Mouse (Mus musculus): ENCODE measurements at regions not wholly inside any gene's neighbourhood (a gene's known extent, or its start where the extent isn't known, plus 50 kb on each side); places are given as distances from the start of the nearest gene placed in this dataset.

DNA sequence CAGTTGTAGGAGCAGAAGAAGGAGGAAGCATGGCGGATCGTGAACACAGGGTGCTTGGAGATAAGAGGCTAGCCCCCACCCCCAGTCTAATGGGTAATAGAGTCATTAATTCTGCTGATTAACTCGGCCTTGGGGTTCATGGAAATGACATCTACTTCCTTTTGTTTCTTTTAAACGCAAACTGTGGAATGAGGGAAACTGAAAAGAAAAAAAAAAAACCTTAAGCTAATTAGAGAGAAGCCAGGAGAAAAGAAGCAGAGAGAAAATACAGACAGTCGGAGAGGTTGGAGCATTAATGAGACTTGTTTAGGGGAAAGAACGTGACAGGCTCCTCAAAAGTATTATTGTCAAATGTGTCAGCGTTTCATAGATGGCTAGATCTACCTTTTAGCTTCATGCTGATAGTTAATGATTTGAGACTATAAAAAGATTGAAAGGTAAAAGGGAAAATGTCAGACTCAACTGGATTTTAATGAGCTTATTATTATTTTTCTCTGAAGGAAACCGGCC is 307.5 kb downstream of the Rnf144b start:
- 48% methylated on average over 8 of the region's 8 CpGs for WGBS
- ATAC-seq (replicated peaks; ENCODE audit: low FRiP score) = no peak
- no peak overlapping the region for H3K4me2 ChIP-seq
- H3K36me3 ChIP-seq = no peaks in the 10 kb centered on the region
- H3K9me3 ChIP-seq (replicated peaks) = no peaks in the 10 kb centered on the region
- H3K27ac ChIP-seq = no peak overlapping the region
- no peaks in the 10 kb centered on the region for H3K27me3 ChIP-seq
- no peak overlapping the region for H3K9ac ChIP-seq
- H3K4me1 ChIP-seq = no peaks in the 10 kb centered on the region
- H3K4me3 ChIP-seq (replicated peaks) = no peak overlapping the region

DNA sequence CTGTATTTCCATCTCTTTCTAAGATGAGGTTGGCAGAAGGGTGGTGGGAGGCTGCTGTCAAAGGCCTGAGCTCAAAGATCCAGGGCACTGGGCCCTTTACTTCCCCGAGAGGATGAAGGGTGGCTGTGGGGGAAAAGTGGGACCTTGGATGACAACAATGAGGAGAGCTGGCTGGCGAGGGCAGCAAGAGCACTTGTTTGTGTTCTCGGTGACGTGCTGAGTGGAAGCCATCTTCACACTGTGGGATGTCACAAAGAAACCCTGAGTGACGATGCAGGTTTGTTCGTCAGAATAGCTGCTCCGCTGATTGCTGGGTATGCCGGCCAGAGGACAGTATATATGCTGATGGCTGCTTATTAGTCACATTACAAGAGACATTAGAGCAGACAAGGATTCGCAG is 308.0 kb downstream of the Rnf144b start:
- Histone ChIP-seq H3K27me3 (no peaks in the 10 kb centered on the region), H3K9ac (no peak overlapping the region), H3K27ac (no peak overlapping the region), H3K4me2 (no peak overlapping the region), H3K4me1 (no peaks in the 10 kb centered on the region), H3K36me3 (no peaks in the 10 kb centered on the region), H3K9me3 (replicated peaks) (no peaks in the 10 kb centered on the region), H3K4me3 (replicated peaks) (no peak overlapping the region)
- ATAC-seq (replicated peaks; ENCODE audit: low FRiP score) = no peak
- 73% methylated on average over 9 of the region's 9 CpGs for WGBS

DNA sequence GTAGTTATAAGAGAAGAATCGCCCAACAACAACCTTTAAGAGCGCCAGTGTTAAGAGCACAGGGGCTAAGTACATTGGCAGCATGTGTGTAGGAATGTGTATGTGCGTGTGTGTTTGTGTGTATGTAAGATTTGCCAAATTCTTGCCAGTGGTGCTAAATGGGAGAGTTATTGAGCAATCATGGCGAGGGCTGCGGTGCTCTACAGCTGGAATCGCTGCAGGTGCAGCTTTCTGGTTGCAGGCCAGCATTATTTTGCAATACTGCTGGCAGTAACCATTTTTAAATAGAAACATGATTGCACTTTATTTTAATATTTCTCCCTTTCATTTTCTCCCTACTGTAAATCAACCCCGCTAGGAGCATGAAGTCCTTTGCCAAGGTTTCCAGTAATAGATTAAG is 313.2 kb downstream of the Rnf144b start:
- Histone ChIP-seq H3K27me3 (no peaks in the 10 kb centered on the region), H3K4me1 (no peaks in the 10 kb centered on the region), H3K9ac (no peak overlapping the region), H3K36me3 (no peaks in the 10 kb centered on the region), H3K9me3 (replicated peaks) (no peaks in the 10 kb centered on the region), H3K27ac (no peak overlapping the region), H3K4me2 (no peak overlapping the region), H3K4me3 (replicated peaks) (no peak overlapping the region)
- ATAC-seq (replicated peaks; ENCODE audit: low FRiP score) = no peak
- WGBS = 89% methylated on average over 7 of the region's 7 CpGs

DNA sequence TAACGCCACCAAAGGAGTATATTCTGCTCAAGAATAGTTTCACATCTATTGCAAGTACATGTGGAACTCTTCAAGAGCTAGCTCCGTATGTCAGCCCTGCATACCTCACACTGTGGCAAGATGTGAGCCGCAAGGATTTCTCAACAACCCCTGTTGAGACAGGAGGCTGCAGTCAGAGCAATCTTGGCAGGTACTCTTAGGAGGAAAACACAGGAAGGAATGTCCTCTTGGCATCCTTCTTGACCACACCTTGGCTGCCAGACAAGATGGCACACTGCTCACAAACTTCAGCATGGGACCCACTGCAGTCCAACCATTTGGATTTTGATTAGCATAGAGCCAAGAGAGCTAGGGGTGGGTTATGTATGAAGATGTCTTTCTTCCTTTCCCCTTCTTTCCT is 322.4 kb downstream of the Rnf144b start:
- Histone ChIP-seq H3K27ac (no peak overlapping the region), H3K36me3 (no peaks in the 10 kb centered on the region), H3K9ac (no peak overlapping the region), H3K4me1 (no peaks in the 10 kb centered on the region), H3K4me2 (no peak overlapping the region), H3K4me3 (replicated peaks) (no peak overlapping the region), H3K9me3 (replicated peaks) (no peaks in the 10 kb centered on the region), H3K27me3 (no peaks in the 10 kb centered on the region)
- no peak for ATAC-seq (replicated peaks; ENCODE audit: low FRiP score)
- 87% methylated on average over 3 of the region's 3 CpGs for WGBS

DNA sequence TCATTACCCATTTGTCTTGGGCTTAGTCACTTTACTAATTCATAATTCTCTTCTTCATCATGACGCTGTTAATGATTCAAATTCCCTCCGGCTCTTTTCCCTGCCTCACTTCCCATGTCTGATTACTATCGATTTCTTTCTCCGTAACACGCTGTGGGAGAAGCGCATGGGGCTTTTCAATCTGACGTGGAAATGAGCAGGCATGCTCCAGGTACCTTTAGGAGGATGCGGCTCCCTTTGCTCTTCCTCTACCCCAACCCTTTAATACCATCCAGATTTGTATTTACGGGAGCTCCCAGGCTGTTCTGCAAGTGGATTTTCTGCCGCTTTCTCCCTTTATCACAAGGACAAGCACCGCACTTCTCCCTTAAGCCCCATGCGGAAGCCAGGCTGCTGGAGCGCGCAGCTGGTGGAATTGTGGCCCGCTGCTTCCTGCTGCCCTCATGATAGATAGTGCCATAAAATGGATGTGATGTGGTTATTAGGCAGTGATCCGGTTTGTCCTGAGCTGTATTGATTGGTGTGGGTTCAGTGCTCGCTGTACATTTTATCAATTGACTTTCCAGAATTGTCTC is 329.8 kb downstream of the Rnf144b start:
- H3K4me1 ChIP-seq = no peaks in the 10 kb centered on the region
- 0 out of 2 replicates have a peak, but pooled peaks cover 4% of the 10 kb centered on the region for H3K27me3 ChIP-seq
- no peak overlapping the region for H3K4me3 ChIP-seq (replicated peaks)
- 42% methylated on average over 17 of the region's 17 CpGs for WGBS
- H3K27ac ChIP-seq = no peak overlapping the region
- H3K36me3 ChIP-seq = no peaks in the 10 kb centered on the region
- H3K9ac ChIP-seq = no peak overlapping the region
- peak overlapping the region; percentile 31; the same call in 1 of the 2 replicates for H3K4me2 ChIP-seq
- ATAC-seq (replicated peaks; ENCODE audit: low FRiP score) = no peak
- H3K9me3 ChIP-seq (replicated peaks) = 0 out of 2 replicates have a peak, but pooled peaks cover 3% of the 10 kb centered on the region

DNA sequence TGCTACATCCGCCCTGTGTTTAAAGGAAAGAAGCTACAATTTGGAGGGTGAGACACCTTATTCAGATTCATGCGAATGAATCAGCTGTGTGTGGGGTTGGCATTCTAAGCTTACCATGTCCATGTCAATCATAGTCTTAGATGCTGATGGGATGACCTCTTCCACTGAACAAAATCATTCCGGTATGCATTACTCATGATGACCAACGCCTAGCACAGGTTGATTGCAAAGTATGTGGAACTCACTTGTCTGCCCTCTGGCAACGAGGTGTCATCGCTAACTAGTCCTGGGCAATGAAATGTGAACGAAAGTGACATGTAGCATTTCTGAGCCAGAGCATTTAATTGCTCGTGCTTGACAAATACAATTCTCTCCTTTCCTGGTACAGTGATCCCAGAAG is 339.7 kb downstream of the Rnf144b start:
- no peak for ATAC-seq (replicated peaks; ENCODE audit: low FRiP score)
- Histone ChIP-seq H3K27me3 (no peaks in the 10 kb centered on the region), H3K4me2 (no peak overlapping the region), H3K4me3 (replicated peaks) (no peak overlapping the region), H3K9me3 (replicated peaks) (no peaks in the 10 kb centered on the region), H3K27ac (no peak overlapping the region), H3K4me1 (no peaks in the 10 kb centered on the region), H3K9ac (no peak overlapping the region), H3K36me3 (no peaks in the 10 kb centered on the region)
- 88% methylated on average over 8 of the region's 8 CpGs for WGBS

DNA sequence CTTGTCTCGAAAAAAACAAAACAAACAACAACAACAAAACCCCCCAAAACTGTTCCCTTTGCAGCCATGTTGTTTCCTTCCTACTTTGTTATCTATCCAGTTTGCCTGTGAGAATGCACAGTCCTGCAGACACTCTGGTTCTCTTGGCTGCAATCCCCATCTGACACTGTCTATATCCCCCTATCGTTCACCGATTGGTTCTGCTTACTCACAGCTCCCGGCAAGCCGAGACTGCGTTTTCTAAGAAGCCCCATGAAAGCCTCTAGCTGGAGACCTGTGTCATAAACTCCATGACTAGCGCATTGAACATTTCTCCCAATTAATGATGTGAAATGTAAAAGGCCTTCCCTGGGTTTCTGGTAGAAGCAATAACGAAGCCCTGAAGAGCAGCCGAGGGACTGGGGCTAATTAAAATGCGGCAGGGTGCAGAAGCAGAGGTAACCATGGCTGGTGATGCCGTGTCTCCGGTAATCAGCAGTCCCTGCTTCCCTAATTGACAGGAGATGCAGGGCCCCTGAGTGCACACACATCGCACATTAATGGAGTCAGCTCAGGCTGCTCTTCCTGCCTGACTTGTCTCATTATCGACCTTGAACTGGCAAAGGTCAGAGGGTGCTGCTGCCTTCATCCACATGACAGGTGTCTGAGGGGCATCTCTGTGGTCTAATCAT is 349.2 kb downstream of the Rnf144b start:
- no peaks in the 10 kb centered on the region for H3K36me3 ChIP-seq
- H3K9ac ChIP-seq = no peak overlapping the region
- no peak overlapping the region for H3K27ac ChIP-seq
- no peaks in the 10 kb centered on the region for H3K9me3 ChIP-seq (replicated peaks)
- H3K4me3 ChIP-seq (replicated peaks) = no peak overlapping the region
- 56% methylated on average over 14 of the region's 14 CpGs for WGBS
- H3K27me3 ChIP-seq = 0 out of 2 replicates have a peak, but pooled peaks cover 3% of the 10 kb centered on the region
- no peak overlapping the region for H3K4me2 ChIP-seq
- H3K4me1 ChIP-seq = no peaks in the 10 kb centered on the region
- no peak for ATAC-seq (replicated peaks; ENCODE audit: low FRiP score)

DNA sequence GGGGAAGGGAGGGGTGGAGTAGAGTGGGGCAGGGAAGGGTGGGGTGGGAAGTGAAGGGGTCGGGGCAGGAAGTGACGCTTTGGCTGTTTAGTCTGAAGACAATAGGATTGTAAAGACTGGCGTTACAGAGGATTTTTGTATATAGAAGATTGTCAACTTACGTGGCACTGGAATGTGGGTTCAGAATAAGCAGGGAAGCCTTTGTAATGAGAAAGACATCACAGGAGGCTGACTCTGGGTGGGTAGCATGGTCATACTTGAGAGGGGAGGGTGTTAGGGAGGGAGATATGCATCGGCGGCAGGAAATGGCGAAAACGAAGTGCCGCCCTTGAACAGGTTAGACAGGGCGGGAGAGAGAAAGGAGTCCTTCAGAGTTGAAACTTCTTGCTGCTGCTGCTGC is 357.7 kb downstream of the Rnf144b start:
- H3K4me3 ChIP-seq (replicated peaks) = no peak overlapping the region
- 51% methylated on average over 10 of the region's 10 CpGs for WGBS
- ATAC-seq (replicated peaks; ENCODE audit: low FRiP score) = no peak
- H3K4me2 ChIP-seq = no peak overlapping the region
- no peak overlapping the region for H3K27ac ChIP-seq
- H3K9ac ChIP-seq = no peak overlapping the region
- H3K4me1 ChIP-seq = no peaks in the 10 kb centered on the region
- peaks cover 10% of the 10 kb centered on the region; the same call in 1 of the 2 replicates for H3K27me3 ChIP-seq
- H3K36me3 ChIP-seq = no peaks in the 10 kb centered on the region
- H3K9me3 ChIP-seq (replicated peaks) = no peaks in the 10 kb centered on the region

DNA sequence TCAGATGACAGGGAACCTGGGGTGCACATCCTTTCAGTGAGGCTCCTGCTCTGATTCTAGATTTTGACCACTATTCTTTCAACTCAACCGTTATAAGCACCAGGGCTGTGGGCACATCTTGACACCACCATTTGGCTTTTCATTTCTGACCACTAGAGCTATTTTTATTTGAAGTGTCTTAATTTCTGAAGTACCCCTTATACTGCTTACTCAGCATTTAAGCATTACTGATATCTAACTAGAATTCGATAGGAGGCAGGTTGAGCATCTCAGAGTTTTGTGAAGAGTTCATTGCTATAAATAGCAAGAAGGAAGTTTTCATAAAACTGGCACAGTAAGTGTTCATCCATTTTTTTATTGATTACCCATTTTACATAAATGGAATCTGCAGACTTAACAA is 362.4 kb downstream of the Rnf144b start:
- no peak overlapping the region for H3K9ac ChIP-seq
- WGBS = 91% methylated on average over 2 of the region's 2 CpGs
- H3K27ac ChIP-seq = no peak overlapping the region
- peaks cover 9% of the 10 kb centered on the region; the same call in 1 of the 2 replicates for H3K27me3 ChIP-seq
- H3K9me3 ChIP-seq (replicated peaks) = no peaks in the 10 kb centered on the region
- H3K4me3 ChIP-seq (replicated peaks) = no peak overlapping the region
- H3K4me1 ChIP-seq = no peaks in the 10 kb centered on the region
- H3K4me2 ChIP-seq = no peak overlapping the region
- ATAC-seq (replicated peaks; ENCODE audit: low FRiP score) = no peak
- no peaks in the 10 kb centered on the region for H3K36me3 ChIP-seq

DNA sequence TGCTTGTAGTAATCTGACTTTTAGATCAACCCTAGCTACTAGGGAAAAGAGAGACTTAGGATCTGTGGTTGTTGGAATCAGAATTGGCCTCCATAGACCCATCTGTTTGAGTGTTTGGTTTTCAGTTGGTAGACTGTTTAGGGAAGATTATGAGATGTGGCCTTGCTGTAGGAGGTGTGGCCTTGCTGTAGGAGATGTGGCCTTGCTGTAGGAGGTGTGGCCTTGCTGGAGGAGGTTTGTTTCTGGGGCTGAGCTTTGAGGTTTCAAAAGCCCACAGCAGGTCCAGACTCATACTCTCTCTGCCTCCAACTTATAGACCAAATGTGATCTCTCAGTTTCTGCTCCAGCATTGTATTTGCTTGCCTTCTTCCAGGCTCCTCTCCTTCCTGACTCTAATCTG is 363.7 kb downstream of the Rnf144b start:
- H3K27me3 ChIP-seq = peaks cover 8% of the 10 kb centered on the region; the same call in 1 of the 2 replicates
- H3K4me1 ChIP-seq = no peaks in the 10 kb centered on the region
- ATAC-seq (replicated peaks; ENCODE audit: low FRiP score) = no peak

DNA sequence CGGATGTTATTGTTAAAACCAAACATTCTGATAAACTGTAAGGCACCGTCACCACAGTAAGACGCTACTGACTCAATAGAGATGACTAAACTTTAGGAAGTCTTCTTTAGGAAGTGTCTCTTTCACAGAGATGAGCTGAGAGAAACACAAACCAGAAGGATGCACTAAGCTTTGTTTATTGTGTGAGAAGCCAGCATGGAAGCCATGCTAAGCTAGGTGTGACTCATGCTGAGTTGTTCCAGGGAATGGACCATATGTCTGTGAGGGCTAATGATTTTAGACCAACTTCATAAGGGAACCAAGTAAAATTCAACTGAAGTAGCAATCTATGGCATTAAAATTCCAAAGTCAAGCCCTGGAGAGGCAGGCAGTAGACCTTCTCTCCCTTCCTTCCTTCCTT is 364.2 kb downstream of the Rnf144b start:
- Histone ChIP-seq H3K36me3 (no peaks in the 10 kb centered on the region), H3K4me1 (no peaks in the 10 kb centered on the region), H3K27ac (no peak overlapping the region), H3K4me2 (no peak overlapping the region), H3K4me3 (replicated peaks) (no peak overlapping the region), H3K27me3 (0 out of 2 replicates have a peak, but pooled peaks cover 6% of the 10 kb centered on the region), H3K9ac (no peak overlapping the region), H3K9me3 (replicated peaks) (no peaks in the 10 kb centered on the region)
- WGBS = 91% methylated on average over 3 of the region's 3 CpGs
- ATAC-seq (replicated peaks; ENCODE audit: low FRiP score) = no peak

More for the DNA sequence above, 363.7 kb downstream of the Rnf144b start:
- H3K4me2 ChIP-seq = no peak overlapping the region
- H3K27ac ChIP-seq = no peak overlapping the region
- H3K36me3 ChIP-seq = no peaks in the 10 kb centered on the region
- no peak overlapping the region for H3K4me3 ChIP-seq (replicated peaks)
- no peaks in the 10 kb centered on the region for H3K9me3 ChIP-seq (replicated peaks)
- H3K9ac ChIP-seq = no peak overlapping the region

DNA sequence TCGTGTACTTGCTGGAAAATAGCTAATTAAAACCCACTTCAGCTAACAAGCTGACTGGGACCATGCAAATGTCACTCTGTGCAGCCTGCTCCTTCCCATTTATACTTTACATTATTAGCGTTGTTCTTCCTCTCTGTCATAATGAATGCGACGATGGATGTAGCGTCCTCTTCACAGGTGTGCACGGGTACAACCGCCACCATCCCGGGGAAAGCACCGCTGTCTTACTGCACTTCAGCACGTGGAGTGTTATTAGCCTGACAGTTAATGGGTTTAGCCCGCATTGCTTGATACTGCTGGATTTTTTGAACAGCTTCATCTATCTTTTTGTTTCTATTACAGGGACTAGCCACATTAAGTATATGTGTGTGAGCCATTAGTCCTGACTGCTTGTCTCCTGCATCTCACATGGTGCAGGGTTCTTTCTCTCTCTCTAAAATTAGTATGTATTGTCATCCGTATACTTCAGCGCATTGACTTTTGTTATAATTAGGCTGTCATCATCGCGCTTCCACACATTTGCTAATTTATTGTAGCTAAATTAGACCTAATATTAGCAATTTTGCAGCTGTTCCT is 383.0 kb downstream of the Rnf144b start:
- Histone ChIP-seq H3K4me3 (replicated peaks) (no peak overlapping the region), H3K4me2 (no peak overlapping the region), H3K27me3 (no peaks in the 10 kb centered on the region), H3K9ac (no peak overlapping the region), H3K36me3 (no peaks in the 10 kb centered on the region), H3K9me3 (replicated peaks) (no peaks in the 10 kb centered on the region), H3K4me1 (no peaks in the 10 kb centered on the region), H3K27ac (no peak overlapping the region)
- WGBS = 92% methylated on average over 15 of the region's 15 CpGs
- ATAC-seq (replicated peaks; ENCODE audit: low FRiP score) = no peak
